Mouse (Mus musculus): ENCODE results near the gene Tmem238l. TPM values are rescaled to one million over a fixed set of nuclear protein-coding genes. Genes with fewer than 3 reads are reported as not detected.
A peak's percentile ranks its signal among the peaks of the same experiment; 100 is the strongest.

Gene Tmem238l
- polyA plus RNA-seq, 1 experiment from 2014 or later, result not detected

GRCm38 (mm10) chr11:66966500-66967116 lies 10.2 kb downstream of the Tmem238l start:
- Histone ChIP-seq H3K4me3 (ENCODE audit: low read depth, low read length) (no peak overlapping the region), H3K27me3 (replicated peaks; ENCODE audit: control insufficient read depth, insufficient read depth, low read length) (no peaks in the 10 kb centered on the region), H3K4me1 (replicated peaks; ENCODE audit: control insufficient read depth, insufficient read depth, low read length) (no peaks in the 10 kb centered on the region), H3K36me3 (ENCODE audit: control insufficient read depth, insufficient read depth, low read length) (no peaks in the 10 kb centered on the region), H3K9ac (ENCODE audit: low read depth, low read length) (no peak overlapping the region), H3K27ac (ENCODE audit: low read depth, low read length) (no peak overlapping the region), H3K9me3 (ENCODE audit: control insufficient read depth, low read length) (no peaks in the 10 kb centered on the region), H3K4me2 (no peak overlapping the region)
- ATAC-seq (replicated peaks; ENCODE audit: low FRiP score) (no peak), DNase-seq (ENCODE audit: low spot score) (no peak)
- 19% methylated on average over 7 of the region's 7 CpGs for WGBS

GRCm38 (mm10) chr11:66968575-66968974 lies 12.1 kb downstream of the Tmem238l start:
- H3K36me3 ChIP-seq (ENCODE audit: control insufficient read depth, insufficient read depth, low read length), result no peaks in the 10 kb centered on the region
- H3K4me1 ChIP-seq (replicated peaks; ENCODE audit: control insufficient read depth, insufficient read depth, low read length), result no peaks in the 10 kb centered on the region
- H3K27ac ChIP-seq (ENCODE audit: low read depth, low read length), result no peak overlapping the region
- H3K4me3 ChIP-seq (ENCODE audit: low read depth, low read length), result no peak overlapping the region
- no peaks in the 10 kb centered on the region for H3K9me3 ChIP-seq (ENCODE audit: control insufficient read depth, low read length)
- ATAC-seq (replicated peaks; ENCODE audit: low FRiP score), result no peak
- H3K4me2 ChIP-seq, result no peak overlapping the region
- WGBS, result 68% methylated on average over 1 of the region's 1 CpGs
- H3K27me3 ChIP-seq (replicated peaks; ENCODE audit: control insufficient read depth, insufficient read depth, low read length), result no peaks in the 10 kb centered on the region
- DNase-seq (ENCODE audit: low spot score), result no peak
- H3K9ac ChIP-seq (ENCODE audit: low read depth, low read length), result no peak overlapping the region

GRCm38 (mm10) chr11:66973507-66973906 lies 17.1 kb downstream of the Tmem238l start:
- 69% methylated on average over 3 of the region's 3 CpGs for WGBS
- H3K9ac ChIP-seq (ENCODE audit: low read depth, low read length), result no peak overlapping the region
- no peak for ATAC-seq (replicated peaks; ENCODE audit: low FRiP score)
- H3K4me3 ChIP-seq (ENCODE audit: low read depth, low read length), result no peak overlapping the region
- no peaks in the 10 kb centered on the region for H3K4me1 ChIP-seq (replicated peaks; ENCODE audit: control insufficient read depth, insufficient read depth, low read length)
- no peaks in the 10 kb centered on the region for H3K27me3 ChIP-seq (replicated peaks; ENCODE audit: control insufficient read depth, insufficient read depth, low read length)
- DNase-seq (ENCODE audit: low spot score), result no peak
- no peaks in the 10 kb centered on the region for H3K9me3 ChIP-seq (ENCODE audit: control insufficient read depth, low read length)
- H3K36me3 ChIP-seq (ENCODE audit: control insufficient read depth, insufficient read depth, low read length), result no peaks in the 10 kb centered on the region
- no peak overlapping the region for H3K27ac ChIP-seq (ENCODE audit: low read depth, low read length)
- no peak overlapping the region for H3K4me2 ChIP-seq

- Histone ChIP-seq H3K4me3 (ENCODE audit: low read depth, low read length) (no peak overlapping the region), H3K27ac (ENCODE audit: low read depth, low read length) (no peak overlapping the region), H3K27me3 (replicated peaks; ENCODE audit: control insufficient read depth, insufficient read depth, low read length) (no peaks in the 10 kb centered on the region), H3K4me2 (no peak overlapping the region), H3K9me3 (ENCODE audit: control insufficient read depth, low read length) (no peaks in the 10 kb centered on the region), H3K36me3 (ENCODE audit: control insufficient read depth, insufficient read depth, low read length) (no peaks in the 10 kb centered on the region), H3K4me1 (replicated peaks; ENCODE audit: control insufficient read depth, insufficient read depth, low read length) (no peaks in the 10 kb centered on the region), H3K9ac (ENCODE audit: low read depth, low read length) (no peak overlapping the region)
- no peak for ATAC-seq (replicated peaks; ENCODE audit: low FRiP score)
- 85% methylated on average over 7 of the region's 7 CpGs for WGBS
- no peak for DNase-seq (ENCODE audit: low spot score)
Observed at GRCm38 (mm10) chr11:66975606-66976330, 19.3 kb downstream of the Tmem238l start.

- Histone ChIP-seq H3K9ac (ENCODE audit: low read depth, low read length) (no peak overlapping the region), H3K27me3 (replicated peaks; ENCODE audit: control insufficient read depth, insufficient read depth, low read length) (peaks cover 4% of the 10 kb centered on the region), H3K4me2 (no peak overlapping the region), H3K9me3 (ENCODE audit: control insufficient read depth, low read length) (no peaks in the 10 kb centered on the region), H3K27ac (ENCODE audit: low read depth, low read length) (no peak overlapping the region), H3K4me3 (ENCODE audit: low read depth, low read length) (no peak overlapping the region), H3K4me1 (replicated peaks; ENCODE audit: control insufficient read depth, insufficient read depth, low read length) (no peaks in the 10 kb centered on the region; the same call in 1 of the 2 replicates), H3K36me3 (ENCODE audit: control insufficient read depth, insufficient read depth, low read length) (no peaks in the 10 kb centered on the region)
- ATAC-seq (replicated peaks; ENCODE audit: low FRiP score), result no peak
- WGBS, result 69% methylated on average over 15 of the region's 15 CpGs
- DNase-seq (ENCODE audit: low spot score), result no peak
Observed at GRCm38 (mm10) chr11:66981336-66982115, 25.1 kb downstream of the Tmem238l start.

GRCm38 (mm10) chr11:66982794-66983193 lies 26.4 kb downstream of the Tmem238l start:
- no peak overlapping the region for H3K27ac ChIP-seq (ENCODE audit: low read depth, low read length)
- no peak overlapping the region for H3K9ac ChIP-seq (ENCODE audit: low read depth, low read length)
- H3K4me3 ChIP-seq (ENCODE audit: low read depth, low read length), result no peak overlapping the region
- H3K9me3 ChIP-seq (ENCODE audit: control insufficient read depth, low read length), result no peaks in the 10 kb centered on the region
- no peaks in the 10 kb centered on the region; the same call in 1 of the 2 replicates for H3K4me1 ChIP-seq (replicated peaks; ENCODE audit: control insufficient read depth, insufficient read depth, low read length)
- ATAC-seq (replicated peaks; ENCODE audit: low FRiP score) (no peak; the same call in 1 of the 2 replicates), DNase-seq (ENCODE audit: low spot score) (no peak)
- H3K36me3 ChIP-seq (ENCODE audit: control insufficient read depth, insufficient read depth, low read length), result no peaks in the 10 kb centered on the region
- H3K27me3 ChIP-seq (replicated peaks; ENCODE audit: control insufficient read depth, insufficient read depth, low read length), result peaks cover 4% of the 10 kb centered on the region
- WGBS, result 48% methylated on average over 6 of the region's 6 CpGs
- no peak overlapping the region for H3K4me2 ChIP-seq

GRCm38 (mm10) chr11:66983422-66984164 lies 27.2 kb downstream of the Tmem238l start:
- Histone ChIP-seq H3K27ac (ENCODE audit: low read depth, low read length) (0 out of 2 replicates have a peak overlapping the region, but pooled peaks have one; percentile 5), H3K9ac (ENCODE audit: low read depth, low read length) (no peak overlapping the region), H3K4me2 (no peak overlapping the region), H3K27me3 (replicated peaks; ENCODE audit: control insufficient read depth, insufficient read depth, low read length) (peaks cover 4% of the 10 kb centered on the region), H3K4me1 (replicated peaks; ENCODE audit: control insufficient read depth, insufficient read depth, low read length) (no peaks in the 10 kb centered on the region; the same call in 1 of the 2 replicates), H3K4me3 (ENCODE audit: low read depth, low read length) (no peak overlapping the region), H3K9me3 (ENCODE audit: control insufficient read depth, low read length) (no peaks in the 10 kb centered on the region), H3K36me3 (ENCODE audit: control insufficient read depth, insufficient read depth, low read length) (no peaks in the 10 kb centered on the region)
- WGBS, result 60% methylated on average over 11 of the region's 11 CpGs
- DNase-seq (ENCODE audit: low spot score), result no peak
- no peak for ATAC-seq (replicated peaks; ENCODE audit: low FRiP score)

Data from liver, embryonic 11.5 days (tissue).